Mouse (Mus musculus) erythroblast, adult 5-6 weeks (primary cell): Measurements from ENCODE around the gene Ucma. TPM values are rescaled to one million over a fixed set of nuclear protein-coding genes. Genes with fewer than 3 reads are reported as not detected.

Source experiments
- ATAC-seq: replicated peaks from 2 replicates; pipeline ENCODE4 v1.8.0; 2016; ENCODE audit warnings: moderate number of reproducible peaks, mild to moderate bottlenecking, moderate TSS enrichment, inconsistent platforms; ENCODE audit not compliant: poor library complexity, low FRiP score, severe bottlenecking
- total RNA-seq, 2 experiments: library from RNA; stranded (forward) in 1 of 2; stranded (reverse) in 1 of 2; fragments of 150-400 nt in 1 of 2; fragments of 200-764, 138-1000 nt in 1 of 2; gene quantifications; 2 replicates each; pipeline versions ENCODE4 v1.2.3 to v1.2.4; 2015 to 2017; ENCODE audit warnings: low replicate concordance in 2 of 2

Gene Ucma
- total RNA-seq, 2 experiments from 2014 or later = not detected

DNA sequence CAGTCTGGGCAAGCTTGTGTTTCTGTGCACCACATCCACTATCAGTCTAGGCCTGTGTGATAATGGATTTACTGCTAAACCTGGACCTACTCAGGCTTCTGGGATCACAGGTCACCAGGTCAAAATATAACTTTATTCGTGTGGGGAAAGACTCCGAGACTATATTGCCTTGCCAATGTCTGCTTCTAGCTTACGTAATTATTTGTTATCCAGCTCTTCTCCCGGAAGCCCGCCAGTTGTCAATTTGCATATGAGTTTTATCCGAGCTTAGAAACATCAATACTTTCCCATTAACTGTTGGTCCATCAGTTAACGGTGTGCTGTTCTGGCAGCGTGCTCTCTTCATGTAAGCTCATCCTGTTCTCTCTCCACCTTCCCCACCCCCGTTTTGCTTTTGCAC lies 59.3 kb downstream of the Ucma start:
- ATAC-seq = no peak

Other genes starting within 250 kb of the Ucma start
- 4.4 and 9.4 TPM in 2 replicates for gene Sephs1, start 94.6 kb upstream of the Ucma start, total RNA-seq (2015; ENCODE audit: low replicate concordance)
- 11.8 and 12.8 TPM in 2 replicates for gene Sephs1, start 94.6 kb upstream of the Ucma start, total RNA-seq (2017; ENCODE audit: low replicate concordance)
- 28.0 and 31.1 TPM in 2 replicates for gene Phyh, start 57.1 kb upstream of the Ucma start, total RNA-seq (2015; ENCODE audit: low replicate concordance)
- 7.5 and 14.3 TPM in 2 replicates for gene Phyh, start 57.1 kb upstream of the Ucma start, total RNA-seq (2017; ENCODE audit: low replicate concordance)
- gene Mcm10, start 36.7 kb downstream of the Ucma start, total RNA-seq (2015; ENCODE audit: low replicate concordance) = 22.2 and 36.1 TPM in 2 replicates
- 33.5 and 51.6 TPM in 2 replicates for gene Mcm10, start 36.7 kb downstream of the Ucma start, total RNA-seq (2017; ENCODE audit: low replicate concordance)
- gene Optn, start 87.9 kb downstream of the Ucma start, total RNA-seq (2015; ENCODE audit: low replicate concordance) = 111 and 123 TPM in 2 replicates
- 325 and 443 TPM in 2 replicates for gene Optn, start 87.9 kb downstream of the Ucma start, total RNA-seq (2017; ENCODE audit: low replicate concordance)
- gene Ccdc3, start 161.7 kb downstream of the Ucma start, total RNA-seq (2015; ENCODE audit: low replicate concordance) = not detected in 2 replicates
- gene Ccdc3, start 161.7 kb downstream of the Ucma start, total RNA-seq (2017; ENCODE audit: low replicate concordance) = not detected in 2 replicates